Mouse (Mus musculus) layer of hippocampus, adult 18-20 months (tissue): ENCODE data around the gene Zfp239. TPM values are rescaled to one million over a fixed set of nuclear protein-coding genes. Genes with fewer than 3 reads are reported as not detected.

Source experiments
- DNase-seq, 2 experiments: peaks; one replicate each; pipeline ENCODE4 v3.0.0; 2022; ENCODE audit warnings: low spot score in 2 of 2
- total RNA-seq, 2 experiments: library from RNA; stranded (reverse); gene quantifications; 2 replicates each; pipeline ENCODE4 v1.2.3; 2021

Zfp239 gene
- total RNA-seq, 2 experiments from 2014 or later = 38.4 to 41.0 TPM

DNA sequence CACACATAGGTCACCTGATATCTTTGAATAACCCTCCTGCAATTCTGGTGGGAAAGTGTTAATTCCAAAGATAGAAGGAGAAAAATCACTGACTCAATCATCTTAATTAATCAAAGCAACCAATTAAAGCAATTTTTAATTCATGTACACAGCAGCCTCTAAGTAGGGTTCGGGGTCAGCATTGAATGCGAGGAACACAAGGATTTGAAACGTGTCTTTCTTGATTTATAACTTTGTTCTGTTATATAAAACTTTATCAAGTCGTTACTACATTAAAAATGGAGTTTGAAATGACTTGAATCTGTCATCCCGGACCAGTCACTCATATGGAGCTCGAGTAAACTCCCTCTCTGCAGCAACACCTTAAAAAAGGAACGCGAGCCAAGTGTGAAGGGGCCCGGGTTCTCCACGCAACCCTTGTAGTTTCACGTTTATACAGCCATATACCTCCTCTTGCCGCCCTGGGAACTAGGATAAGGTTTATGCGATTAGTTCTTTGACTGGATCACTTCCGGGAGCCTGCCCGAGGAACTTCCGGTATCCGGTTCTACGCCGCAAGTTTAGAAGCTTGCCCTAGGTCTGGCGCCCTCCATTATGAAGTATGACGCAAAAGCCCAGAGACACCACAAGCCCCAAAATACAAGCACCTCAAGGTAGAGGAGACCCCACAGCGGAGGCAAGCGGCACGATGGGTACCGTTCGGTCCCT is 17.0 kb downstream of the Zfp239 start:
- peak in 1 of 2 experiments; percentile 95 for DNase-seq

DNA sequence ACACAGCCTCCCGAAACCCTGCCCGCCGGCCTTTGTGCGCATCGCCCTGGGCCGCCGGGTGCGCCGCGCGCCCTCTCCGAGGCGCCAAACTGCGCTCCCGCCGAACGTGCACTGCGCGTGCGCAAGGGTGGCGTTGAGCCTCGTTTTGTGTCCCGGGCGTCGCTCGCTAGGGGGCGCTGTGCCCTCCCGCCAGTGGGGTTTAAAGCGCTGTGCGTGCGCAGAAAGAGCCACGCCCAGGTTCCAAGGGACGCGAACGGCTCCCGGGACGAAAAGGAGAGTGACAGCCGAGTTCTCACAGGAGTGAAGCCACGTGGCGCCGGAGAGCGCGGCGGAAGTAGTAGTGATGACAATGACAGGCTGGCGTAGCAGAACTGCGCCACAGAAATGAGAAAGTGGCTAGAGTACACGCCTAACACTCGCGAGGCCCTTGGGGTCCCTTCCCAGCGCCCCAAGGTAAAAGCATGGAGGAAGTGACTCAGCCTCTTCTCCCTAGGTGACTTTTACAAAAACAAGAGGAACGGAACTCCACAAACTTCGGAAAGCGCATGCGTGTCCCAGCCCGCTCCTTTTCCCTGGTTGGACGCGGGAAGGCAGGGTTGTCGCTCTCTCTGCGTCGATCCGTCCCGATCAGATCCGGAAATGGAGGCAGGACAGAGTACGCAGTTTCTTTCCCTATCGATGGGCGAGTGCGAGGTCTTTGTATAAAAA is 17.7 kb downstream of the Zfp239 start:
- DNase-seq = peak; percentile 99

DNA sequence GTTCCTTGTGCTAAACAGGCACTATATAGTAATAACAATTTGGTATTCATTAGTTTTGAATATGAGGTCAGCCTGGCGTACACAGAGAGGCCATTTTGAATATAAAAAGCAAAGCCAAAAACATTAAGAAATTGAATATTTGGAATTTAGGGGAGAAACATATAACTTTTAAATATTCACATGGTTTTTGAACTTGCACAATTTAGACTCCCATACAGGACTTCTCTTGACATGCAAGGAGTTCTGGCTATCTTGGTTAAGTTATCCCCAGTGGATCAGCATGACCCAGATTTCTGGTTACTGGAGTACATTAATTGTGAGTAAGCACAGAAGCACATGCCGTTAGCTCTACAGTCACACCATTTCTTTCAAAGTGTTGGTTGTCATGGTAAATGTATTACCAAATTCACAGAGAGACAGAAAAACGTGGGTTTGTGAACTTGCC is 18.5 kb downstream of the Zfp239 start:
- DNase-seq = no peak

DNA sequence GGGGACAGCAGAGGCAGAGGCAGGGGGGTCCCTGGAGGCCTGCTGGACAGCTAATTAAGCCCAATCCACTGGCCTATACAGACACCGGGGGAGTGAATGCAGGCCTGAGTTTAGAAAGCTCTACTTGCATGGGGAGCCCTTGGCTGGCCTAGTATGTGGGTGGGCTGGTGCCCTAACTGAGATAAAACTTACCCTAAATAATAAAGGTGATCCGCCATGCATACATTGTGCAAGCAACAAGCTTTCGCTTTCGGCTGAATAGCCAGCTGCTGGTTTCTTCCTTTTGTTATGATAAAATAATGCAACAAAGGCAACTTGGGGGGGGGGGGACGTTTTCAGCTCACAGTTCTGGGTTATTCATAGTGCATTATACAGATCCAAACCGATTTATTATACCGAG is 19.3 kb downstream of the Zfp239 start:
- DNase-seq = no peak

DNA sequence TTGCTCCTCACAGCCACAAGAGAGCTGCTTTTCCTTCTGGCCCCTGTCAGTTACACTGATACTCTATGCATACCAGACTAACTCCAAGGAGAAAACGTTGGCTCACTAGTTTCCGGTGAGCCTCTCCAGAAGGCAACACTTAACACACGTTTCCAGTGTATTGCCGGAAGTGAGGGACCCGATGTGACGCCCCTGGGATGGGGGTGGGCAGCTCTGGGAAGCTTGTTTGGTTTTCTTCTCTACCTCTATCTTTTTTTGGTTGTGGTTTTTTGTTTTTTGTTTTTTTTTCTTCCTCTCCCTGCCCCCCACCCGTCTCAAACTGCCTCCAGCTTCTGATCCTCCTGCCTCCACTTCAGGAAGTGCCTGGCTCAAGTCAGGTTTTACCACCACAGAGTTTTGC is 20.1 kb downstream of the Zfp239 start:
- no peak for DNase-seq

DNA sequence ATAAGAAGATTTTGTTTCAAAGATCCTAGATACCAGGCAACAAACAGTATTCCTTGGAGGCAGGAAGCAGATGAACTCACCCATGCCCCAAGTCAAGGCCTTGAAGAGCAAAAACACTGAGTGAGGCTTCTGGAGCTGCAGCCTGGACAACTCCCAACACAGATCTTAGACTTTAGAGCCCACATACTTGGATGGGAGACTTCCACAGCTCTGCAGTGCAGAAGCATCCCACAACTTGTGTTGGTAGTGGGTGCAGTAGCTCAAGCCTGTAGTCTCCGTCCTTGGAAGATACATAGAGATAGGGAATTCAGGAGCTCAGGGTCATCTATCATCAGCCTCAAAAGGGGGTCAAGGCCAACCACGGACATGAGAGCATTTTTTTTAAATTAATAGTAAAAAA is 24.0 kb downstream of the Zfp239 start:
- DNase-seq = no peak

DNA sequence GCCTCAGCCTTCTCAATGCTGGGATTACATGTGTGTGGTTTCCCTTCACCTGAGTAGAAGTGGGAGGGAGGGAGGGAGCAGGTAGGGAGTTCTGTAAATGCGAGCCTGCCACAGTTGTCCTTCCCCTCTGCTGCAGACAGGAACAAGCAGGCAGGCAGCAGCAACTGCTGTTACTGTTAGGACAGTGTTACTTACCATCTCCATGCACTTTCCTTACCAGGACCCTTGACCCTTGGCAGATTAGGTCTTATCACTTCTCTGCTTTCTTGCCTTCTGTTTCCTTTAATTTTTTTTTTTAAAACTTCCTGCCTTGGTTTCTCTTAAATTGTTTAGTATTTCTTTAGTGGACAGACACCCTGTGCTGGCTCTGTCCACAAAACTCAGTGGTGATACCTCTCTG is 26.1 kb downstream of the Zfp239 start:
- DNase-seq = no peak

DNA sequence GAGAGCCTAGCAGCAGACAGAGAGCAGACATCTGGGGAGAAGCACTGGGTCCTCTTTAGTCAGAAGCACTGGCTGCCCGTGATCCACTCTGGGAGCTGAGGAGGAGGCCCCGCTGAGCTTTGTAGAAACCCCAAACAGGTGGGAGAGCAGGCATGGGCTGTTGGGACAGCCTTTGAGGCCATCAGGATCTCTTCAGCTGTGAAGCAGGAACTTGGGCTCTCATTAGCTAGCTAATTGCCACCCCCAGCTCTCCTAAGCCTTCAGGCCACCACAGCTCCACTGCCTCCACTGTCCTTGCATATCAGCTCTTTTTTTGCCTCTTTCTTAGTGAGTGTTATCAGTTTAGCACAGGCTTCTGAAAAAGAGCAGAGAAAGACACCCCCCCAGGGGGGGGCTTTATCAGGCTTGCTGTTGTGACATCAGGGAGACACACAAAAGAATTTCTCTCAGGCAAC is 26.8 kb downstream of the Zfp239 start:
- DNase-seq = no peak

DNA sequence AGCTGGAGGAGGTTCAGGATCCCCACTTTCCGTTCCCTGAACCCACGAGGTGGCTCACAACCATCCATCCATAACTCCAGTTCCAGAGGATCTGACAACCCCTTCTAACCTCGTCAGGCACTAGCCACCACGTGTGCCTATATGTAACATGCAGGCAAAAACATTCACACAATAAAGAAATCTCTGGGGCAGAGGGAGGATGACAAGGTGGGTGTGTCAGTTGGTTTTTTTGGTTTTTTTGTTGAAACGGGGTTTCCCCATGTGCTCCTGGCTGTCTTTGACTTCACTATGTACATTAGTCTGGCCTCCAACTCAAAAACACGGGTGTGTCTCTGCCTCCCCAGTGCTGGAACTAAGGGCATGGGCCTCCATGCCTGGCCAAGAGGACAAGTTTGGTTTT is 28.4 kb downstream of the Zfp239 start:
- DNase-seq = no peak

DNA sequence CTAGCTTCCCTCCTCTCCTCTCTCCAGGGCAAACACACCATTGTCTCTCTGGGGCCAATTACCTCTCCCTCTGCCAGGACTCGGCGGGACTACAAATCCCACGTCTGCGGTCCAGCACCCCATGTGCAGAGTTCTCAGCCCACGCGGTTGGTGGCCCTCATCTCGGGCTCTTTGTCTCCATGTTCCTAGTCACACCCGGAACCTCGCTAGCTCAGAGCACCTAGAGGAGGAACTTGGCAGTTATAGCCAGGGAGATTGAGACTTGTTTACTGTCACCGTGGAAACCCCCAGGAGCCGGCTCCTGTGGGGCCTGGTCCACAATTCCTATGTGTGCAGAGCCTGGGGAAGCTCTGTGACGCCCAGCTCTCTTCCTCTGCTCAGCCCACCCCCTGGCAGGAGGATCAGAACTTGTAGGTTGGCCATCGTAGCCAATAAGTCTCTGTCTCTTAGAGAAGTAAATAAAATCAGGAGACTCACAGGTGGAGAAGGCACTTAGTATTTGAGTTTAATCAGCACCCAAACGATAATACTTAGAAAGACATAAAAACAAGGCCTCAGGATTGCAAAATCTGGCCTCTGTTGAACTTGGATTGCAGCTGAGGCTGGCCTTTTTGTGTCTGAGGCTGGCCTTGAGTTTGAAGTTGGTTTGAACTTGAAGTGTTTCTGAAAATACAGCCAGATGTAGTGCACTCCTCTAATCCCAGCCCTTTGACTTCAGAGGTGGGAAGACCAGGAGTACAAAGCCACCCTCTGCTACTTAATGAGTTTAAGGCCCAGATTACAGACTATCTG is 29.7 kb downstream of the Zfp239 start:
- no peak for DNase-seq

DNA sequence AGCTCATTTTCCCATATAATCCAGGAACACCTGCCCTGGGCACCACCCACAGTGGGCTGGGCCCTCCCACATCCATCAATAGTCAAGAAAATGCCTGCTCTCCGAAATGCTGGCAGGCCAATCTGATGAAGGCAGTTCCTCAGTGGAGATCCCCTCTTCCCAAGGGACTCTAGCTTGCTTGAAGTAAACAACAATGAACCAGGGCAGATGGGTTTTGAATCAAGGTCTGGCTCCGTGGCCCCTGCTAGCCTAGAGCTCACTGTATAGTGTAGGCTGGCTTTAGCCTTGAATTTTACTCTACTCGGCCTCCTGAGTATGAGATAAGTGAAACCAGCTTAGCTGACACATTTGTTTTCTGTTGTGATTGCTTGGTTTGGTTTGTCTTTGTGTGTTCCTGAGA is 30.5 kb downstream of the Zfp239 start:
- DNase-seq = no peak

DNA sequence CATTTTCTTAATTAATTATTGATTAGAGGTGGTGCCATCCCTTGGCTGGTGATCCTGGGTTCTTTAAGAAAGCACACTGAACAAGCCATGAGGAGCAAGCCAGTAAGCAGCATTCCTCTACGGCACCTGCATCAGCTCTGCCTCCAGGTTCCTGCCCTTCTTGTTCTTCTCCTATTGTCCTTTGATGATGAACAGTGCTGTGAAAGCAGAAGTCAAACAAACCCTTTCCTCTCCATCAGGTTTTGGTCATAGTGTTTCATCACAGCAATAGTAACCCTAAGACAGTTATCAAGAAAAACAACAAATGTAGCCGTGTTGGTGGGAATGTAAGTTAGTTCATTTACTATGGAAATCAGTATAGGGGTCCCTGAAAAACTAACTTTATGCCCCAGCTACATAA is 31.5 kb downstream of the Zfp239 start:
- DNase-seq = no peak

DNA sequence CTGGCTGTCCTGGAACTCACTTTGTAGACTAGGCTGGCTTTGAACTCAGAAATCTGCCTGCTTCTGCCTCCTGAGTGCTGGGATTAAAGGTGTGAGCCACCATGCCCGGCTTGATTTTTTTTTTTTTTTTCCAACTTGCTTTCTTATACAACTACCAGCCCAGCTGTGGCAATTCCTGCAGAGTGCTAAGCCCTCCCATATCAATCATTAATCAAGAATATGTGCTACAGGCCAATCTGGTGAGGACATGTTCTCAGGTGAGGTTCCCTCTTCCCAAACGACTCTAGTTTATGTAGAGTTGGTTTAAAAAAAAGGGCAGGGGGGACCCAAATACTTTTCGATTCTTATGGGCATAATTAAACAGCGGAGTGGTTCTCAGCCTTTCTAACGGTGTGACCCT is 35.9 kb downstream of the Zfp239 start:
- DNase-seq = no peak

DNA sequence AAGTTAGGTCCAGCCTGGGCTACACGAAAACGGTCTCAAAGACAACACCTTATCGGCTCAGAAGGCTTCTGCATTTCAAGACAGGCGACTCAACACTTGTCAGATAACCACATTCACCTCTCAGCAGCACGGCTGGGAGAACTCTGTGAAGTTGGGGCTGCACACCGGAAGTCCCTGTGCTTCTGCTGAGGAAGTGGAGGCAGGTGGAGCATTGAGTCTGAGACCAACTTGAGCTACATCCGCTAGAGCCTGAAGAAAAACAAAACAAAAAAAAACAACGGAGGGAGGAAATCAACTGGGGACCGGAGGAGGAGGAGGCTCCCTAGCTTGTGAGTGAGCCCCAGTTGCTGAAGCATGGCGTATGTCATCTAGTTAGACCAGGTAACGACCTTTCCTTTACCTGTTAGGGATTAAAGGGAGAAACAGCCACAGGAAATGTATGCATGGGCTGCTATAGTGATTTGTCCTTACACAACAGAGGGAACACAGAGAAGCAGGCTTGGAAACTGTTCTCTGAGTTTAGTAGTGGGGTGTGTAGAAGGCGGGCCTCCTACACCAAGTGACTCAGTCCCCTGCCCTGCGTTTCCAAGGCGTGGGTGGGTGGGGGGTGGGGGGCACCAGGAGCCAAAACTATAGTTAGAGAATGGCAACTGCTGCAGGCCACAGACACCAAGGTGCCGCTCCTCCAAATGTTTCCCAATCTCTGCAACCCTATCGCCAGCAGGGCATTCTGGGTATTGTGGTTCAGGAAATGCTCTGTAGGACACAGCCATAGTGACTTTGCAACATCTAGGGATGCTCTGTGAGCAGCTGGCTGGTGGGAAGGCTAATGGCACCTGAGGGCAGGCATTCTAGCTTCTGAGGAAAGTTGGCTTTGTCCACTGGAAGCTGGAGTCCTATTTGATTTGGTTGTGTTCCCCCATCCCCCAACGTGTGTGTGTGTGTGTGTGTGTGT is 38.5 kb downstream of the Zfp239 start, which contains the start of gene Hnrnpf:
Gene Hnrnpf, plus strand, starts transcription at position 199 of the 955 bp plus-strand sequence.
- DNase-seq = peak; percentile 11 to 73

DNA sequence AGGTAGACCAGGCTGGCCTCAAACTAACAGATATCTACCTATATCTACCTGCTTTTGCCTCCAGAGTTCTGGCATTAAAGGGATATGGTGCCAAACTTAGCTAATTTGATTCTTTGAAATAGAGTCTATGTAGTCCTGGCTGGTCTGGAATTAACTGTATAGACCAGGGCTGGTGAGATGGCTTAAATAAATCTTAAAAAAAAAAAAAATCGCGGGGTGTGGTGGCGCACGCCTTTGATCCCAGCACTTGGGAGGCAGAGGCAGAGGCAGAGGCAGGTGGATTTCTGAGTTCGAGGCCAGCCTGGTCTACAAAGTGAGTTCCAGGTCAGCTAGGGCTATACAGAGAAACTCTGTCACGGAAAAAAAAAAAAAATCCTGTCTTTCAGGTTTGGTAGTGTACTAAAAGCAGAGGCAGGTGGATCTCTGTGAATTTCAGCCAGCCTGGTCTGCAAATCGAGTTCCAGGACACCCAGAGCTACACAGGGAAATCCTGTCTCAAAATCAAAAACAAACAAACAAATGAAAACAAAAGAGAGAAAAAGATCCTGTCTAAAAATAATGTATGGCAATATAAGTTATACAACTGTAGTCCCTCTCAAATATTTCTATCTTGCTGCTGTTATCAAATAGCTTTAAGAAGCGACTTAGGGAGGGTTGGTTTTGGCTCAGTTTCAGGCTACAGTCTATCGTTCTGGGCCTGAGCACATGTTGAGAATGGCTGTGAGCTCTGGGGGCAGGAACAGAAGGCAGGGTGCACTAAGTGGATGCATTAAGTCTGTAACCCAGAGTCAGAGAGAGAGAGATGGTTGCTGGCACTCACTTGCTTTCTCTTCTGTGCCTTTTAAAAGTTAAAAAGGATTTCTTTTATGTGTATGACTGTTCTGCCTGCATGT is 39.9 kb downstream of the Zfp239 start:
- no peak for DNase-seq

DNA sequence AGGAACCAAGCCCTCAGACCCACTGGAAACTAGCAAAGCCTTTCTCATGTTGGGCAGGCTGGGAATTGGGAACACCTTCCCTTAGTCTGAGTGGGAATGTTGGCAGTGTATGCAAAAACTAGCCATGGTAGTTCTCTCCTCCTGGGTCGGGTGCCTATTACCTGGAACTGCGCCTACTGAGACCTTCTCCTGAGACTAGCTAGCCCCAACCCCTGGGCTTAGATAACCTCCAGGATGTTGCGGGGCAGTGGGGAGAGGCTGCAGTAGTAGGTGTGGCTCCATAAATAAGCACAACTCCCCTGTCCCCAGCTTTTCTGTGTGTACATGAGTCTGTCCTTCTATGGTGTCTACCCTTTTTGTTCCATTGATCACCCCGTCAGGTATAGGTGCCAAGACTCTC is 40.7 kb downstream of the Zfp239 start:
- no peak for DNase-seq

DNA sequence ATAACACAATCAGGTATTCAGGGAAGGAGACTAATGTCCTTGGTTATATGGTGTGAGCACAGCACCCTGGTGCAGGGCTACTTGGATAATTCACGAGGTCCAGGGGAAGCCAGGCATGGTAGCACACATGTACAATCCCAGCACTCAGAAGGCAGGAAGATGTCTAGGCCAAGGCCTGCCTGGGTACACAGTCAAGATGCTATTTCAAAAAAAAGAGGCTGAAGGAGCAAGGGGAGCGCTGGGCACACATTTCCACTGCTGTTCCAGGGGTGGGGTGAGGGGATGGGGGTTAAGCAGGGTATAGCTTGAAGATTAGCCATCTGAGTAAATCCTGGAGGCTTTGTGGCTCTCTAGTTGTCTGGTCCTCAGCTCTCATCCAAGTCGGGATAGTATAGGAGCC is 41.9 kb downstream of the Zfp239 start:
- no peak for DNase-seq

DNA sequence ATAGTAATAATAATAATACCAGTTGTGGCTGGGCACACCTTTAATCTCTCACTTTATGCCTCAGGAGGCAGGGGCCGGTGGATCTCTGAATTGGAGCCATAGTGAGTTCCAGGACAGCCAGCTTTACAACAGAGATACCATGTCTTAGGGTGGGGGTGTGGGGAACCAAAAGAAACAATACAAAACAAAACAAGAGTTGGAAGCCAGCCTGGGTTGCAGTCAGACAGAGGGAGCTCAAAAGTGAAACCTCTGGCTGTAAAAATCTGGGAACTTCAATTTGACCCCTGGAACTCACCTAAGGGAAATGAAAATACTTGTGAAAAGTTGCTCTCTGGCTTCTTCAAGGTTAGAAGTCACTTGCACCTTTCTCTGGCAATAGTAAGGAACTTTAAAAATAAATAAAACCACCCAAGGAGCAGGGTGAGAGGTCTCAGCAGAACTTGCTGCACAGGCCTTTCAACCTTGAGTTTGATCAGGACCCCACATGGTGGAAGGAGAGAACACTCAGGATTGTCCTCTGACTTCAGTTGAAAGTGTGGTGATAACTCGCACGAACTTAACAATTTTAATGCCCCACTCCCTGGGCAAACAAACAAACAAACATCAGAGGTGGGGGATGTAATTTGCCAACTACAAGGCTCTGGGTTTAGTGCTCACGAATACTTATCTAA is 43.5 kb downstream of the Zfp239 start:
- no peak for DNase-seq

DNA sequence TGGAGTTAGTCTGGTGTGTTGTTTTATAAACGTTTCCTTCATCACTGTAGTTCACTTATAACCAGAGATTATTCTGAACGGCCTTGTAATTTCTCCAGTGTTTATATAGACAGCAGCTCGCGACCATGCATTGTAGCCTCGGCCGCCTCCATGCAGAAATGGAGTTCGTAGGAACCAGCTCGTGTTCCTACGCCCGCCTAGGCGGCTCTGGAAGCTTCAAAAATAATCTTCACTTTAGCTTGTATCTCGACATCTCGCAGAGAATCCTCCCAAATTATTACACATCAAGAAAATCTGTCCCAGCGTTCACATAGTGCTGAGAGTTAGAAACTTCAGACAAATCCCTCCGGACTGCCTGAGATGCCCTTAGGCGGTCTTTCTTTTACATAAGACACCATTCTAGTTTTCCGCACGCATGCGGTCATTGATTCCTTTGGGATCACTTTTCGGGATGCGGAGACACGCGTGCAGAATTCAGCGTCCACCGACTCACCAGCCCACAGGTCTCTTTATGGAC is 44.2 kb downstream of the Zfp239 start:
- DNase-seq = peak; percentile 51 to 71
